Mouse (Mus musculus) ES-CJ7 (cell line): Measurements from ENCODE around the gene Zfp326.

Source experiments
- DNase-seq: peaks from one replicate; pipeline ENCODE4 v3.0.0; 2011; ENCODE audit warnings: low read depth, low spot score

The Zfp326 gene

DNA sequence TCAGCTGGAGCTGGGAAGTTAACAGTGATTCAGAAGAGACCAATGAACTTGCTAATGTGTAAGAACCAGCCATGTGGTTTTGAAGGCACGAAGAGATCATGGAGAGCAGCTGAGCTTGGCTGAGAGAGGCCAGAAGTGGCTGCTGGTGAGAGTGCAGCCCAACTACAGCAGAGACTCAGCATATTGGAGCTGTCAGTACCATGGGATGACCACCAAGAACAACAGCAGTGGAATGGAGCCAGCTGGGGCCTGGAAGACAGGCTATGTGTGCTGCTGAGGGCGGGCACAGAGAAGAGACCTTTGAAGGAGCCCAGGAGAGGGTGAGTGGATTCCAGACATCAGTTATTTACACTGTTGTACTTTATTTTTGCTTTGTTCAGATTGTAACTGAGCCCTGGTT lies 65.6 kb downstream of the Zfp326 start:
- no peak for DNase-seq
